In genomic region chr8:111964849-111965561, GRCm38 (mm10) we compare ENCODE assay signal across 19 mouse cellular contexts. TPM values are rescaled to one million over a fixed set of nuclear protein-coding genes. Genes with fewer than 3 reads are reported as not detected.
DNase-seq lines count a peak whose midpoint lies in the region; ATAC-seq and TF ChIP-seq lines count a peak whose summit lies in the region.
"Had no signal": no experiment of that assay in that cellular context is flagged by ENCODE, and none has a peak within 500 bp of the region (broad histone marks: within the 10 kb centered on the region; RNA-seq: fewer than 3 reads in every experiment).

No protein-coding gene starts in this region.

- no peak overlapping the region for H3K27ac ChIP-seq in forebrain, postnatal 0 days (ENCODE audit: low read depth, low read length)
- no peak overlapping the region for H3K27ac ChIP-seq in forebrain, embryonic 12.5 days
- H3K27ac ChIP-seq in ES-E14 (ENCODE audit: insufficient read depth, low read depth, low read length, poor library complexity, severe bottlenecking), result peak overlapping the region; percentile 63; the same call in 1 of the 2 replicates
- H3K27ac ChIP-seq in embryonic facial prominence, embryonic 15.5 days (replicated peaks), result peak overlapping the region; percentile 66; the same call in 1 of the 2 replicates
- H3K27ac ChIP-seq: heart, adult 2 months; heart, embryonic 15.5 days; hindbrain, embryonic 10.5 days; liver, embryonic 12.5 days; midbrain, embryonic 13.5 days had no signal

- WGBS in forebrain, postnatal 0 days, result 75% methylated on average over 7 of the region's 7 CpGs
- WGBS in forebrain, embryonic 12.5 days, result 89% methylated on average over 7 of the region's 7 CpGs
- WGBS in embryonic facial prominence, embryonic 15.5 days, result 61% methylated on average over 7 of the region's 7 CpGs

- H3K9me3 ChIP-seq in forebrain, postnatal 0 days (ENCODE audit: low read length), result no peaks in the 10 kb centered on the region
- H3K9me3 ChIP-seq in forebrain, embryonic 12.5 days, result no peaks in the 10 kb centered on the region
- H3K9me3 ChIP-seq in ES-E14 (ENCODE audit: control insufficient read depth, insufficient read depth, low read depth, low read length), result no peaks in the 10 kb centered on the region
- H3K9me3 ChIP-seq in embryonic facial prominence, embryonic 15.5 days (replicated peaks), result no peaks in the 10 kb centered on the region
- H3K9me3 ChIP-seq: heart, embryonic 15.5 days; hindbrain, embryonic 10.5 days; liver, embryonic 12.5 days; midbrain, embryonic 13.5 days had no signal

- H3K36me3 ChIP-seq in forebrain, postnatal 0 days (ENCODE audit: insufficient read depth), result no peaks in the 10 kb centered on the region
- H3K36me3 ChIP-seq in forebrain, embryonic 12.5 days (replicated peaks), result peaks cover 22% of the 10 kb centered on the region
- peaks cover 7% of the 10 kb centered on the region; the same call in 1 of the 2 replicates for H3K36me3 ChIP-seq in ES-E14 (ENCODE audit: control insufficient read depth, insufficient read depth, low read length, poor library complexity, severe bottlenecking)
- 0 out of 2 replicates have a peak, but pooled peaks cover 7% of the 10 kb centered on the region for H3K36me3 ChIP-seq in embryonic facial prominence, embryonic 15.5 days
- H3K36me3 ChIP-seq: heart, embryonic 15.5 days had no signal

- no peak for ATAC-seq in forebrain, postnatal 0 days
- no peak for ATAC-seq in forebrain, embryonic 12.5 days (ENCODE audit: low FRiP score)
- ATAC-seq in embryonic facial prominence, embryonic 15.5 days (ENCODE audit: insufficient number of reproducible peaks, low FRiP score, low TSS enrichment, low read depth), result no peak
- ATAC-seq: forebrain, embryonic 16.5 days; liver, embryonic 12.5 days; midbrain, embryonic 13.5 days had no signal

- in situ Hi-C loops in ES-E14 (cut with MboI; ENCODE audit: low sequenced_read_pairs in 2 of 2, unreplicated experiment in 2 of 2), result no loop called here

- H3K4me3 ChIP-seq in forebrain, postnatal 0 days (ENCODE audit: low read depth, low read length), result no peak overlapping the region
- no peak overlapping the region for H3K4me3 ChIP-seq in forebrain, embryonic 12.5 days (replicated peaks)
- no peak overlapping the region for H3K4me3 ChIP-seq in ES-E14 (ENCODE audit: insufficient read depth in 1 of 2, low read depth in 1 of 2, low read length in 2 of 2, poor library complexity in 1 of 2, severe bottlenecking in 1 of 2)
- H3K4me3 ChIP-seq in embryonic facial prominence, embryonic 15.5 days (replicated peaks), result no peak overlapping the region
- H3K4me3 ChIP-seq: heart, adult 2 months; heart, embryonic 15.5 days; hindbrain, embryonic 10.5 days; liver, embryonic 12.5 days; midbrain, embryonic 13.5 days had no signal

- H3K4me2 ChIP-seq in forebrain, postnatal 0 days (ENCODE audit: low read depth), result no peak overlapping the region
- no peak overlapping the region for H3K4me2 ChIP-seq in forebrain, embryonic 12.5 days
- H3K4me2 ChIP-seq in embryonic facial prominence, embryonic 15.5 days (replicated peaks), result no peak overlapping the region
- H3K4me2 ChIP-seq: heart, embryonic 15.5 days; liver, embryonic 12.5 days; midbrain, embryonic 13.5 days had no signal

- H3K4me1 ChIP-seq in forebrain, postnatal 0 days (ENCODE audit: insufficient read depth), result no peaks in the 10 kb centered on the region
- H3K4me1 ChIP-seq in forebrain, embryonic 12.5 days, result no peaks in the 10 kb centered on the region
- peaks cover 21 to 37% of the 10 kb centered on the region in 2 experiments for H3K4me1 ChIP-seq in ES-E14 (ENCODE audit: control insufficient read depth in 2 of 2, insufficient read depth in 2 of 2, low read length in 2 of 2, poor library complexity in 1 of 2)
- H3K4me1 ChIP-seq in embryonic facial prominence, embryonic 15.5 days, result peaks cover 4% of the 10 kb centered on the region; the same call in 1 of the 2 replicates
- H3K4me1 ChIP-seq: midbrain, embryonic 13.5 days had no signal

- H3K9ac ChIP-seq in forebrain, postnatal 0 days, result no peak overlapping the region
- no peak overlapping the region for H3K9ac ChIP-seq in forebrain, embryonic 12.5 days
- H3K9ac ChIP-seq in ES-E14 (ENCODE audit: insufficient read depth, low read depth, low read length, poor library complexity, severe bottlenecking), result peak overlapping the region; percentile 34; the same call in 1 of the 2 replicates
- no peak overlapping the region for H3K9ac ChIP-seq in embryonic facial prominence, embryonic 15.5 days
- H3K9ac ChIP-seq: heart, embryonic 15.5 days; liver, embryonic 12.5 days; midbrain, embryonic 13.5 days had no signal

- peak; percentile 26 for DNase-seq in adrenal gland, adult 2 months
- no peak for DNase-seq in adrenal gland, adult 8-10 months
- DNase-seq in forebrain, postnatal 0 days, result peak; percentile 10
- no peak for DNase-seq in ES-E14 (ENCODE audit: low read depth, low spot score)
- DNase-seq in thymus, postnatal 25 days, result no peak
- no peak for DNase-seq in kidney, adult 18-20 months
- DNase-seq: heart, adult 2 months; kidney, adult 8-10 months; kidney, postnatal 25 days; layer of hippocampus, postnatal 36 days; thymus, adult 2 months had no signal

- no peaks in the 10 kb centered on the region for H3K27me3 ChIP-seq in forebrain, postnatal 0 days (ENCODE audit: insufficient read depth, low read length)
- H3K27me3 ChIP-seq in forebrain, embryonic 12.5 days, result no peaks in the 10 kb centered on the region
- no peaks in the 10 kb centered on the region for H3K27me3 ChIP-seq in embryonic facial prominence, embryonic 15.5 days
- H3K27me3 ChIP-seq: CH12.LX; heart, embryonic 15.5 days; liver, embryonic 12.5 days; midbrain, embryonic 13.5 days had no signal

- no peak for TF ChIP-seq CTCF in forebrain, postnatal 0 days (IDR thresholded peaks at IDR 0.05; ENCODE audit: low read depth)

TF ChIP-seq in ES-E14, 5 proteins besides CTCF, POLR2A, EP300 and RAD21:
- TF ChIP-seq ZC3H11A (IDR thresholded peaks at IDR 0.05; ENCODE audit: borderline replicate concordance, low read depth, low read length) (no peak), ZNF384 (IDR thresholded peaks at IDR 0.05; ENCODE audit: low read depth, low read length) (peak; percentile 56; the same call in 1 of the 2 replicates)

RNA-seq across cellular contexts. Expression of gene Gabarapl2, which starts 24.5 kb away (rescaled TPM):
- 100 to 1,000 TPM; 124 to 166 TPM for total RNA-seq in adrenal gland, adult 2 months (2021)
- 15.0 and 15.4 TPM in 2 replicates for polyA plus RNA-seq in adrenal gland, adult 2 months (2012; rRNA removed)
- total RNA-seq in adrenal gland, adult 8-10 months (2022), result 100 to 1,000 TPM; 168 to 223 (median 188) TPM
- total RNA-seq in forebrain, postnatal 0 days (2014; rRNA removed), result 155 and 165 TPM in 2 replicates
- 484 and 489 TPM in 2 replicates for polyA plus RNA-seq in forebrain, postnatal 0 days (2015; fragmentation: Nextera tagmentation; extraction: Ambion mirVana)
- polyA plus RNA-seq in forebrain, embryonic 12.5 days (2016; fragmentation: Nextera tagmentation; extraction: Ambion mirVana), result 336 and 356 TPM in 2 replicates
- total RNA-seq in ES-E14 (2012; rRNA removed), result 112 and 255 TPM in 2 replicates
- 173 and 189 TPM in 2 replicates for polyA plus RNA-seq in embryonic facial prominence, embryonic 15.5 days (2015; fragmentation: Nextera tagmentation; extraction: Ambion mirVana)

RNA-seq across cellular contexts. Expression of gene Adat1, which starts 27.1 kb away (rescaled TPM):
- total RNA-seq in adrenal gland, adult 2 months (2021), result 1 to 10 TPM; 3.3 to 3.5 TPM
- 1.6 and 1.9 TPM in 2 replicates for polyA plus RNA-seq in adrenal gland, adult 2 months (2012; rRNA removed)
- total RNA-seq in adrenal gland, adult 8-10 months (2022), result 1 to 10 TPM; 4.4 to 6.1 (median 5.6) TPM
- total RNA-seq in forebrain, postnatal 0 days (2014; rRNA removed), result 4.5 TPM in 2 replicates
- 3.4 and 4.3 TPM in 2 replicates for polyA plus RNA-seq in forebrain, postnatal 0 days (2015; fragmentation: Nextera tagmentation; extraction: Ambion mirVana)
- polyA plus RNA-seq in forebrain, embryonic 12.5 days (2016; fragmentation: Nextera tagmentation; extraction: Ambion mirVana), result 12.6 and 13.0 TPM in 2 replicates
- 11.0 and 14.6 TPM in 2 replicates for total RNA-seq in ES-E14 (2012; rRNA removed)
- 8.3 and 10.1 TPM in 2 replicates for polyA plus RNA-seq in embryonic facial prominence, embryonic 15.5 days (2015; fragmentation: Nextera tagmentation; extraction: Ambion mirVana)

RNA-seq across cellular contexts. Expression of gene Tmem231, which starts 31.3 kb away (rescaled TPM):
- 10 to 100 TPM in 1 of 2 experiments, 1 to 10 TPM in 1; 6.0 to 10.2 TPM for total RNA-seq in adrenal gland, adult 2 months (2021)
- 9.4 and 9.9 TPM in 2 replicates for polyA plus RNA-seq in adrenal gland, adult 2 months (2012; rRNA removed)
- 10 to 100 TPM in 2 of 4 experiments, 1 to 10 TPM in 2; 6.3 to 12.4 (median 9.5) TPM for total RNA-seq in adrenal gland, adult 8-10 months (2022)
- total RNA-seq in forebrain, postnatal 0 days (2014; rRNA removed), result 15.9 and 19.9 TPM in 2 replicates
- 12.3 and 14.7 TPM in 2 replicates for polyA plus RNA-seq in forebrain, postnatal 0 days (2015; fragmentation: Nextera tagmentation; extraction: Ambion mirVana)
- polyA plus RNA-seq in forebrain, embryonic 12.5 days (2016; fragmentation: Nextera tagmentation; extraction: Ambion mirVana), result 18.6 and 18.7 TPM in 2 replicates
- total RNA-seq in ES-E14 (2012; rRNA removed), result 30.3 and 38.5 TPM in 2 replicates
- 18.8 and 22.4 TPM in 2 replicates for polyA plus RNA-seq in embryonic facial prominence, embryonic 15.5 days (2015; fragmentation: Nextera tagmentation; extraction: Ambion mirVana)

RNA-seq across cellular contexts. Expression of gene Kars, which starts 46.1 kb away (rescaled TPM):
- total RNA-seq in adrenal gland, adult 2 months (2021), result 100 to 1,000 TPM; 105 to 115 TPM
- polyA plus RNA-seq in adrenal gland, adult 2 months (2012; rRNA removed), result 18.1 and 21.3 TPM in 2 replicates
- total RNA-seq in adrenal gland, adult 8-10 months (2022), result 100 to 1,000 TPM; 101 to 113 (median 106) TPM
- total RNA-seq in forebrain, postnatal 0 days (2014; rRNA removed), result 125 and 136 TPM in 2 replicates
- 160 and 165 TPM in 2 replicates for polyA plus RNA-seq in forebrain, postnatal 0 days (2015; fragmentation: Nextera tagmentation; extraction: Ambion mirVana)
- 210 and 225 TPM in 2 replicates for polyA plus RNA-seq in forebrain, embryonic 12.5 days (2016; fragmentation: Nextera tagmentation; extraction: Ambion mirVana)
- total RNA-seq in ES-E14 (2012; rRNA removed), result 218 and 267 TPM in 2 replicates
- 172 and 175 TPM in 2 replicates for polyA plus RNA-seq in embryonic facial prominence, embryonic 15.5 days (2015; fragmentation: Nextera tagmentation; extraction: Ambion mirVana)

RNA-seq across cellular contexts. Expression of gene Terf2ip, which starts 46.2 kb away (rescaled TPM):
- total RNA-seq in adrenal gland, adult 2 months (2021), result 10 to 100 TPM; 20.1 to 22.7 TPM
- polyA plus RNA-seq in adrenal gland, adult 2 months (2012; rRNA removed), result 15.4 and 16.3 TPM in 2 replicates
- 10 to 100 TPM; 23.5 to 26.6 (median 24.4) TPM for total RNA-seq in adrenal gland, adult 8-10 months (2022)
- total RNA-seq in forebrain, postnatal 0 days (2014; rRNA removed), result 61.0 and 71.2 TPM in 2 replicates
- 31.6 and 61.5 TPM in 2 replicates for polyA plus RNA-seq in forebrain, postnatal 0 days (2015; fragmentation: Nextera tagmentation; extraction: Ambion mirVana)
- 37.0 and 38.7 TPM in 2 replicates for polyA plus RNA-seq in forebrain, embryonic 12.5 days (2016; fragmentation: Nextera tagmentation; extraction: Ambion mirVana)
- 5.3 and 9.7 TPM in 2 replicates for total RNA-seq in ES-E14 (2012; rRNA removed)
- 25.1 and 25.4 TPM in 2 replicates for polyA plus RNA-seq in embryonic facial prominence, embryonic 15.5 days (2015; fragmentation: Nextera tagmentation; extraction: Ambion mirVana)

Comparison
In these comparisons a context has a peak if more than half of its experiments do, and no peak if none do; other contexts are left out.
1. DNase-seq: peak in adrenal gland, adult 2 months (single experiment) and forebrain, postnatal 0 days (single experiment); none in adrenal gland, adult 8-10 months (single experiment), ES-E14 (single experiment), thymus, postnatal 25 days (single experiment) and kidney, adult 18-20 months (single experiment).
2. H3K27ac ChIP-seq: peak in ES-E14 (single experiment) and embryonic facial prominence, embryonic 15.5 days (single experiment); none in forebrain, postnatal 0 days (single experiment) and forebrain, embryonic 12.5 days (single experiment).